Mouse (Mus musculus) frontal cortex, postnatal 25 days (tissue): ENCODE measurements around the gene Ccdc57.

Source experiments
- DNase-seq, 2 experiments: peaks; one replicate each; pipeline ENCODE4 v3.0.0; 2022; ENCODE audit warnings: low spot score in 2 of 2

The Ccdc57 gene

DNA sequence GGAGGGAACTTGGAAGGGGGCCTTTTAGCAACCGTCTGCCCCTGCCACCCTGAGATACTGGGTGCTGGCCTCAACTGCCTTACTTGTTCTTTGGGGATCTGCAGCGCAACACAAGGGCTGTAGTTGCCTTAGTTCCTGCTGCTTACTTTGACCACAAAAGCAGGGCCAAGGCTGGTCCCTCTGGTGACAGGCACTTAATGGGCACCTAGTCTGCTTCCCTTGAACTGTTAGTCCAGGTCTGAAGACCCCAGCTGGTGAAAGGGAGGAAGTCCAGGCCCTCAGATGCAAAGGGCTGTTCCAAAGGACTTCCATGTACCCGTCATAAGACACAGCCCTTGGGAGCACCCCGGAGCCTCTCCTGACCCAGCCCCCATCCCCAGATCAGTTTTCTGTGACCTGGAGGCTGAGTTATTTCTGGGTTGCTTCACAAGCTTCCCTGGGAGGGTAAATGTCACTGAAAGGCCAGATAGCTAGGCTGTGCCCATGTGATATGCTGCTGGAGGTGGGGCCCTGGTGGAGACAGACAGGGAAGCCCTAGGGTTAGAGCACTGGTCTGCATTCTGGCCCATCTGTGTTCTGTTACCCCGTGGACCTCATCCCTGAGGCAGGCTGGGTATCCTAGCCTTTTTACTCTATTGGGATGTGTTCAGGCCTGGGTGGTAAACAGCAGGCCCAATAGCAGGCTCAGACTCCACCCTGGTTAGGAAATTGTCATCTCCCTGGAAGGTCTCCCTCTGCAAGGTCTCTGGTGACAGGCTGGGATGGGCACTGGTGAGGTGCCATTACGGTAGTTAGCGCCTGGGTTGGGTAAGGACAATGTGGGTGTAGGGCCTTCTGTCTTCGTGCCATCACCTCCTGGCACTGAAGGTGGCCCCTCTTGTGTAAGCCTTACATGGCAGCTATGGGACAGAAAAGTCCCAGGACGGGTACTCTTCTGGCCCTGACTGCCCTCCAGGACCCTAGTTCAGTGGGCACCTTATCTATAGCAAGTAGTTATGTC is 19.4 kb upstream of the Ccdc57 start:
- no peak for DNase-seq

DNA sequence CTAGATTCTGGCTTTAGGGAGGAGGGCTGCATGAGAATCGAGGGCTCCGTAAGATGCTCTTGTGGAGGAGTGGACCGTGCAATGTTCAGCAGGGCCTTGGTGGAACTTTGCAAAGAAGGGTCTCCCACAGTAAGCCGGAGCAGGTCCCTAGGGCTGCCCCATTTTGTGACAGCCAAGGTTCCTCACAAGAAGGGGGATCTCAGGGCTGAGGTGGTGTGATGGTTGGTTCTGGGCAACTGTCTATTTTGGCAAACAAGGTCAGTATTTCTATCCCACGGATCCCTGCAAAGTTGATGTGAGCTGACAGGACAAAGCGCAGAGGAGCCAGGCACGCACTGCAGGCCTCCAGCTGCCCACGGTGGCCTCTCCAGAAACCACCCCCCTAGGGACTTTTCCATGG is 18.6 kb upstream of the Ccdc57 start:
- no peak for DNase-seq

DNA sequence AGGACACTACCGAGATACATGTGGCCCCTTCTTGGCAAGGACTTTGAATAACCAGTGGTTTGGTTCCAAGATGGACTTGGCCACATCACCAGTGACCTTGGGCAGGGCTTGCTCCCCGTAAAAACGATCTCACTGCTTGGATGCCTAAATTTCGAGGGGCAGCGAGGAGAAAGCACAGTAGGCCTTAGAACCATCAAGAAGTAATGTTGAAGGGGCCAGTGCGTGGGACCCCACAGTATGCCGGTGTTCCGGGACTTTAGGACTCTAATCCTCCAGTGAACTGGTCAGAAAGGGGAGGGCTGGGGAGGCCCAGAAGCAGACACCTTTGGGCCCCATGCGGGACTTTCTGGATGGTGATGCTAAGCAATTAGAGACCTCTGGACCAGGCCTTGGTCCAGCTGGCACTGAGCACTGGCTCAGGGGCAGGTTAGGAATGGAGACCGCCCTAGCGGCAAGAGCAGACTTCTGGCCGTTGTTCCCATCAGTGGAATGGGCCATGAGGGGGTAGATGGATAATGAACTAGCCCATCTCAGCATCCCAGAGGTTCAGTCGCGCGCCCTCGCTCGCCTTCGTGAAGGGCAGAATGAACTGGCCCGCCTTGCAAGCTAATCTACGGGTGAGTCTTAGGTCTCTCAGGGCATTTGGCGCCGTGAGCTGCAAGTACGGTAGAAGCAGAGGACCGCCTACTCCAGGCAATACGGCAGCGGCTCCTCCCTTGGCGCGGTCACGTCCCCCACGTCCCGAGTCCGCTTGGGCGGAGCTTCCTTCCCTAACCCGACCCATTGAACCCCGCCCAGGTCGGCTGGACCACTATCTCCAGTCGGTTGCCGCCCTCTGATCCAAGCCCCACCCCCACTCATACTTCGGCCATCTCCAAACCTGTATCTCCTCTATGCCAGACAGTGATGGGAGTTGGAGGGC is 17.9 kb upstream of the Ccdc57 start:
- peak; percentile 48 to 63 for DNase-seq

DNA sequence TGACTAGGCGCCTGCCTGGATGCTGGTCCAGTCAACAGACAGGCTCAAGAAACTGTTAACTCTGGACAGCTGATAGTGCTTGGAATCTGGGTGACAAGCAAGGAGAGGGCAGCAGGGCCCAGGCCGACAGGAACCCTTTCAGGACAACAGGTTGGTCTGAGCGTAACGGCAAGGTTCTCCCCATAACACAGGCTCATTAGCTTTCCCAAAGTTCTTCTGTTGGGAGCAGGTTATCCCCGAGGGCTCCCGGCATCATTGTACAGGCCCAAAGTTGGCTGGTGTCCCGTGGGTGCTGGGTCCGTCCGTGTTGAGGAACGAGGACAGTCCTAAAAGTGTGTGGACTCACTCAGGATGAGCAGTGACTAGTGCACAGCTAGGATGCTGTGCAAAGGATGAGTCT is 17.2 kb upstream of the Ccdc57 start:
- DNase-seq: no peak

DNA sequence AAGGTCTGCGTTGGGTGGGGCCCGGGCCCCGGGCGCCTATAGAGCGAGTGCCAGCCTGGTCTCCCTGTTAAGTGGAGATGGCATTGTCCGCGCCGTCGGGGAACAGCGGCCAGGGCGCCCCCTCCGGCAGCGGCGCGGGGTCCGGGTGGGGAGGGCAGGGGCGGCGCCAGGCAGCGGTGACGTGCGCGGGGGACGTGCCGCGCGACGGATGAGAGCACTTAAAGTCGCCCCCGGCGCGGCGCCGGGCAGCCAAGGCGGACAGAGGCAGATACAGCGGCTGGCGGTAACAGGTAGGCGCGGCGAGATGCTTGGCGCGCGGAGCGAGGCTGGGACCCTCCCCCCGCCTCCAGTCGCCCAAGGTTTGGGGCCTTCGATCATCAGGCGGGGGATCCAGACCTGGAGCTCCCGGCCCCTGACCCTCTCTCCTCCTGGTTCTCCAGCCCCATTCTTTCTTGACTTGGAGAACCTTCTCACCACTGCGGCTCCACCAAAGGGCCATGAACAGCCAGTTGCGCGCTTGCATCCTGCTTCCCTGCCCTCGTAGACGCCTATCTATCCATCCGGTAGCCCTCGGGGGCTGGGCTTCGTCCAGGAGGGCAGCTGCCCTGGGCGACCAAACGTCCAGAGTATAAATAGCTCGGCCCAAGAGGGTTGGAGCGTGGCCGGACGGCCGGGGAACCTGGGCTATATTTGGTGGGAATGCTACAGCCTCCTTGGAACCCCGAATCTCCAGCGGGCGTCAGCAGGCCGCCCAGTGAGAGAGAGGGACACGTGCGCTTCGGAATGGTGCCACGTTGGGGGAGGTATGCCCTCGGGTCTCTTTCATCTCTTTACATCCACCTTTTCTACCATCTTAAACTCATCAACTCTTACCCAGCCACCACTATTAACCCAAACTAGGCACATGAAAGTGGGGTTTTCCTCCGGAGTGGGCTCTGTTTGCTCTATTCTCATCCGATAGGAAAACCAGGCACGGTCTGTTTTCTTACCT is 16.5 kb upstream of the Ccdc57 start:
- DNase-seq: no peak

DNA sequence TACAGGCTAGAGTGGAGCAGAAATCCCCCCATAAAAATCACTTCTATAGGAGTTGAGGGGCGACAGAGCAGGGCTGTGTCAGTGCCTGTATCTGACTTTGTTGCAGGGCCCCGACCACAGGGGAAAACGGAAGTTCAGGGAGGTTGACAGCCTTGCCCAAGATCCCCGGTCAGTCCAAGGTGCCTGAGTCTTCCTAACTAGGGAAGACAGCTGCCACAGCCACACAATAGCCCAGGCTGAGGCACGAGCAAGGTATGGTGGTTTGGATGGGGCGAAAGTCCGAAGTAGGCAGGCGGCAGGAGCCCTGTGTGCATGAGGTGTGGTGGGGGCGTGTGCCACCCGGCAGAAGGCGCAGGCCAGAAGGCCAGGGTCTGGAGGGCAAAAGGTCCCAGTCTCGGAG is 15.7 kb upstream of the Ccdc57 start, which contains the start of gene Slc16a3:
Slc16a3 (plus strand) TSS at position 153 of the 400 bp plus-strand sequence.
- no peak for DNase-seq

DNA sequence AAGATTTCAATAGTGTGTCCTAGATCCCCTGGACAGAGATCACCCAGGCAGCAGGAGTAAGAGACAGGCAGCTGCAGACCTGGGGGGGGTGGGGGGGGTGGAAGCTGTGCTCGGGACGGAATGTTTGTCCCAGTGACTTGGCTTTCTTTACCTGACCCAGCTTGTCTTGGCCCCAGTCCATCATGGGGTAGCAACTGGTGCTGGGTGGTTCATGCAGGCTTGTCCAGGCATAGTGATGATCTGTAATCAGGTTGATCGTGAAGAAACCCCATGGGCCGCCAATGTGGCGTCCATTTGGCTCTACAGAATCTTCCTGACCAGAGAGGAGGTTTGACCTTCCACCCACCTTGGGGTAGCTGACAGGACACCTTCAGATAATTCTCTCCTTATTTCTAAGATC is 13.3 kb upstream of the Ccdc57 start:
- no peak for DNase-seq

DNA sequence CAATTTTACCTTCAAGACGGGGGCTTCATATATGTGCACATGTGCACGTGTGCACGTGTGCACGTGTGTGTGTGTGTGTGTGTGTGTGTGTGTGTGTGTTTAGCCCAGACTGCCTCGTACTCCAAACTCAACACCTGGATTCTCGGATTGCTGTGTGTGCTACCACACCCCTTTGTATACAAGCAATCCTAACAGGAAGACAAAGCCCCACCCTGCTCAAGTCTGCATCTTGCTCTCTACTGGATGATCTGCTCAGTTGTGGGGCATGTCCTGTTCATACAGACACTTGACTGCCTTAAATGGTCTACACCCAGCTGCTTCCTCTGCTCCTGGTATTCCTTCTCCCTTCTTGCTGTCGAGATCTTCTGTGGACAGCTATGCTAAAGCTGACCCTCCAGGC is 12.6 kb upstream of the Ccdc57 start:
- no peak for DNase-seq

DNA sequence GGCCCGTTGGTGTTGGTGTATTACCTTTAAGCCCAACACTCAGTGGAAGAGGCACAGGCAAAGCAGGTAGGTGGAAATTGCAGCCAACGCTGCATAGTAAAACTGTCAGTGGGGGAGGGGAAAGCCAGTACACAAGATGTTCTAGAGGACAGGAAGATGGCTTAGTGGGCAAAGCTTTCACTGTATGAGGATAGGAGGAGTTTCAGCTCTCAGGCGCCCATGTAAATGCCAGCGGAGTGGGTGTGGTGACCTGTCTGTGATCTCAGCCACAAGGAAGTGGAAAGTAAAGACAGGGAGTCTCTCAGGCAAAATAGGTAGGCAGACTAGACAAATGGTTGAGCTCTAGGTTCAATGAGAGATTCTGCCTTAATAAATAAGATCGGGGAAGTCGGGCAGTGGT is 8.3 kb upstream of the Ccdc57 start:
- no peak for DNase-seq

DNA sequence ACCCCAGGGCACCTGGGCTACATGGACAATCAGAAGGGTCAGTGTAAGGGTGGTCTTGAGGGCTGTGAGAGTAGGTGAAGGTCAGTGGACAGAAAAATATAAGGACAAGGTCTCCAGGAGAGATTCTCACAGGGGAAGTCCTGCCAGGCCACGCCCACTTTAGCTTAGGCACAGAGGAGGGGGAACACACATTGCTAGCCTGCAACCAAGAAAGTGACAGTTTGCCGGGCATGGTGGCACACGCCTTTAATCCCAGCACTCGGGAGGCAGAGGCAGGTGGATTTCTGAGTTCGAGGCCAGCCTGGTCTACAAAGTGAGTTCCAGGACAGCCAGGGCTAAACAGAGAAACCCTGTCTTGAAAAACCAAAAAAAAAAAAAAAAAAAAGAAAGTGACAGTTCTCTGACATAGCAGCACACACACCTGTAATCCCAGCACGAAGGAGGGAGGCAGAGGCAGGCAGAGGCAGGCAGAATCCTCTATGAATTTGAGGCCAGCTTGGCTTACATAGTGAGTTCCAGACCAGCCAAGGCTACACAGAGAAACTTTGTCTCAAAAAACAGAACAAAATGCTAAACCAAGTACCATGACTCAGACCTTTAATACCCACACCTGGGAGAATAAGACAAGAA is 7.2 kb upstream of the Ccdc57 start:
- DNase-seq: no peak

DNA sequence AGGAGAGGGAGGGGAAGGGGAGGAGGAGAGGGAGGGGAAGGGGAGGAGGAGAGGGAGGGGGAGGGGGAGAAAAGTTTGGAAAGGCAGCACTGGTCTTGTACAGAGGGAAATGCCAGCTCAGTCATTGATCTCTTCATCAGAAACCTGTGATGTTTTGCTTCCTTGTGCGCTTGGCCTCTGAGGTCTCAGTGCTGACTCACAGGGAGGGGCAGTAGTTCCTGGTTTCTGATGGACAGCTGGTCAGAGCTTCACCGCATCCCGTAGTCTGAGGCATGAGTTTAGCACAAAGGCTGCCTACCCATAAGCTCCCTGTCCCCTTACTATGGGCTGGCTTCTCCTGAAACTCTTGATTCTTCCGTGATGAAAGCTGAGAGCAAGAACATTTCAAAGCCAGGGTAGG is 6.1 kb upstream of the Ccdc57 start:
- DNase-seq: no peak

DNA sequence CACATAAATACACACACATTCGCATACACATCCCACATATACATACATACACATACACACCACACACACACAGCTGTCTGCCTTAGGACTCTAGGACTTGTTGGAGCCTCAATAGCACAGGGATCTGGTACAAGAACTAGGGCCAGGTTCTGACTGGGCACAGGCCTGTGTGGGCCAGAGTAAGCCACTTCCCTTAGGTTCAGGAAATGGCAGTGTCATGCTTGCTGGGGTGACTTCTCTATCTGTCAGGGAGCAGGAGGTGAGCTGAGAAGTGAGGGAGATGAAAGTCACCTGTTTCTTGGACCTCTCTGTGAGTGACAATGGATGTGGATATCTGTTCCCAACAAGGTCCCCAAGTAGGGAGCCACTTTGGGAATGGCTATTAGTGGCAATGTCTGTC is 5.3 kb upstream of the Ccdc57 start:
- no peak for DNase-seq

DNA sequence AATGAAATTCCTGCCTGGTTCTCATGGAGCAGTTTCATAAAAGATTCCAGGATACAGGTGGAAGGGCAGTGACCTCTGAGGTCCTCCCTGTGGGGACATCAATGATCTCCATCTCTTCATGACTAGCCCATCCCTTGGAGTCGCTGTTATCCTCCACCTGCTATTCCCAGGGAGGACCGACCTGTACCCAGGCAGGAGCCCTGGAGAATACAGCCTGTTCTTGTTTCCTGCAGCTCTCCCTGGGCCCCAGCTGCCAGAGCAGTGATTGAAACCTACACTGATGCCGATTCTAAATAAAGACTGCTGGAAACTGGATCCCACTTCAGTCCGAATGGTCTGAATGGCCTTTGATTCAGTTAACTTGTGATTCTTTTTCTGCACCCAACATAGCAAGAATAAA is 1.2 kb downstream of the Ccdc57 start:
- no peak for DNase-seq

DNA sequence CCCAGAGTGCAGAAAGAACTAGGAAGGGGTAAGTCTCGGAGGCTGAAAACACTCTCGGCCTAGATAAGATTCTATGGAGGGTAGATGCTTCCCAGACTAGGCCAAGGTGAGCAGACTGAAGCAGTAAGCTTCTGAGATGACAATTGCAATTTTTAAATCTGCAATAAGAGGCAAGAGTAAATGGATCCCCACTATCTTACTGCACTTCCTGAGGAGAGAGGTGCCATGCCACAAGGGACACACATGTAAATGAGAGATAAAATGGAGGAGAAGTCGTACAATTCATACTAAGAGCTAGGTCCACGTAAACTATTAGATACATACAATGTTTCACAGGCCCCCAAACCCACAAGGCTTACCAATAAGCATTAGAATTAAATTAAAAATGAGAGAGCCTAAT is 4.2 kb downstream of the Ccdc57 start:
- DNase-seq: no peak

DNA sequence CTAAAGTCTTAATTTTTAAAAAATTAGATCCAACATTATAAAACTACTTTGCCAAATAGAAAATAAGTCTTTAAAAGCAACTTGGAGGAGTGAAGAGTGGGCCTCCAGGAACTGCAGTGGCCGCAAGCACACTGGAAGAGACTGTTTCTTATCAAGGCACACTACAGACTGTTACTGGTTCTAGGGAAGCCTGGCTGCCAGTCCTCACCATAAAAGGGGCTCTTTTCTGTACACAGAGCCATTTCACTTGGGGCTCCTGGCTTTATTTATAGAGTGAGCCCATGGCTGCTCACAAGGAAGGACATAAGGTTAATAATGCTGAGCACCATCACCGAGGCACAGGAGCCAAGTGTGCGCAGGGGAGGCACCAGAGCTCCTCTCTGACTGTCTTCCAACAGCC is 10.1 kb downstream of the Ccdc57 start:
- DNase-seq: no peak

DNA sequence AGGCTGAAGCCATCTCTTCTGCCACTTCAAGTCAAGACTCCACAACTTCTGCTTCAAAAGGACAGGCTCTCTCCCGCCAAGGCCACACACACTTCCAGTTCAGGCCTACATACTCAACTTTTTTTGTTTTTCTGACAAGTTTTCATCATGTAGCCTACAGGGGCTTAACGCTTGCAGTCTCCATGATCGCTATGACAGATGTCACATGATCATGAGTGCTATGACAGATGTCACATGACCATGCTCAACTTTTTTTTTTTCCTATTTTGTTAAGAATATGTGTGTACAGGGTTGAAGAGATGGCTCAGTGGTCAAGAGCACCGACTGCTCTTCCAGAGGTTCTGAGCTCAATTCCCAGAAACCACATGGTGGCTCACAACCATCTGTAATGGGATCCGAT is 14.9 kb downstream of the Ccdc57 start:
- DNase-seq: no peak

DNA sequence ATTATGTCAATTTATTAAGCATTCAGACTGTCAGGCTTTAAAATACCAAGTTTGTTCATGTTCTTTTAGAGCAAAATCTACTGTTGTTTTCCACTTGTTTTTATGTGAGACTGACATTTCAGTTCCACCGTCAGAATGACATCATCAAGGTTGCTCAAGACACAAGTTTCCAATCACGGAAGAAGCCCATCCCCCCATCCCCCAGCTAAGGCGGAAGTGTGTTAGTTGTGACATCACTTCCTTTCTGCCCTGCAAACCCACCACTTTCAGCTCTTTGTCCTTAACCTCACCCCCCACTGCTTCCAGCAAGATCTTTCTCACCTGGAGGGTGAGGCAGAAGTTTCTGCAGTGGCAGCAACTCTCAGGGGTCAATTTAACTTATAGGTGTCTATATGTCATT is 16.2 kb downstream of the Ccdc57 start:
- DNase-seq: no peak

DNA sequence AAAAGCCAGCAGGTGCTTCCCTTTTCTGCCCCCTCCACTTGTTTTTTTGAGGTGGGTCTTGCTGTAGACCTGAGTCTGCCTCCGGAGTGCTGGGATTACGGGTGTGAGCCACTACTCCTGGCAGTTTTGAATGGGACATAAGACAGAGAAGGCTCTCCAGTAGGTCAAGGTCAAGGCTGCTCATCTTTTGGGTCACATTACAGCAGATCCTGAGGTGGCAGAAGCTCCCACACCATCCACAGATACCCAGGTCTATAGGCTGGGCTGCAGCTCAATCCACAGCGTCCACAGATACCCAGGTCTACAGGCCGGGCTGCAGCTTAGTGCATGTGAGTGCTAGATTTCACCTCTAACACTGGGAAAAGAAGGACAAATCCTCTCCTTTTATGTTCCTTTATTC is 18.9 kb downstream of the Ccdc57 start:
- DNase-seq: no peak

DNA sequence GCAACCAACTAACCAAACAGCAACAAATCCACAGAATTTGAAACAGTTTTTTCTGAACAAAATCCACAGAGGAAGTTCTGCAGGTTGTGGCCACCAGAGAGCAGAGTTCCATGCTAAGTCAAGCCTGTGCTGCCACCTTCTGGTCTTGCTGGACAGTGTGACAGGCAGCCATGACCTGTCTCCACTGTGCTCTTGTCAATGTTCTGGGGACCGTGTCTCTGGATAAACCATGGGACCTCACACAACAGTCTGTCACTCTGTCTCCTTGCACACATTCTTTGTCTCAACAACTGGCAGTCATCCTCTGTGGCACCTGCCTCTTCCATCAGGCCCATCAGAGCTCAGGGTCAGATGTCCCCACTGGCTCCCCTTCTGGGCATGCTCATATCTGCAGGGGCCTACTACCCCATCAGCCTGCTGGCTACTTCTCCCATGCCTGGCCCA is 27.2 kb downstream of the Ccdc57 start:
- DNase-seq: peak; percentile 35 to 52

DNA sequence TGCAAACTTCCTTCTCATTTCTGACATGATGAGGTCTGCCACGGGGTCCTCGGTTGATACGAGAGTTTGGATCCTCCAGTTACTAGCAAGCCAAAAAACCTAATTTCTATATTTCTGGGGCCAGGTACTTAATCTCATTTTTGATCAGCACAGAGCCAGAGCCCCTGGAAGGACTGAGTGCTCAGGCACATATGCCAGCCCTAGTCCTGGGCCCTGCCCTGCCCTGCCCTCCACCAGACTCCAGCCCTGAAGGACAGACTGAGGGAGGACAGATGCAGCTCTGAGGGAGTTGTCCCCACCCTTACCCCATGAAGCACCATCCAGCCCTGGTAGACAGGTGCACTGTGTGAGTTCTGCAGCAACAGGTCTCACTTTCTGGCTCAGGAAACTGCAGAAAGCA is 28.1 kb downstream of the Ccdc57 start:
- no peak for DNase-seq
